Mouse (Mus musculus): ENCODE measurements around the gene Zfp318. TPM values are rescaled to one million over a fixed set of nuclear protein-coding genes. Genes with fewer than 3 reads are reported as not detected.

The Zfp318 gene
- polyA plus RNA-seq, 2 experiments from 2014 or later: 5.4 TPM

- no peak for ATAC-seq
These were observed 69.2 kb downstream of the Zfp318 start for GRCm38 (mm10) chr17:46452683-46453082.

- no peak for ATAC-seq
These were observed 69.9 kb downstream of the Zfp318 start for GRCm38 (mm10) chr17:46453302-46453948.

GRCm38 (mm10) chr17:46453970-46454411 lies 70.5 kb downstream of the Zfp318 start:
- no peak for ATAC-seq

GRCm38 (mm10) chr17:46454539-46454938 lies 71.0 kb downstream of the Zfp318 start:
- no peak for ATAC-seq

GRCm38 (mm10) chr17:46455110-46455691 lies 71.7 kb downstream of the Zfp318 start:
- no peak for ATAC-seq

GRCm38 (mm10) chr17:46457791-46458190 lies 74.3 kb downstream of the Zfp318 start:
- ATAC-seq: no peak

GRCm38 (mm10) chr17:46458439-46458838 lies 74.9 kb downstream of the Zfp318 start:
- no peak for ATAC-seq

- ATAC-seq: no peak
These were observed 77.1 kb downstream of the Zfp318 start for GRCm38 (mm10) chr17:46460673-46461072.

- ATAC-seq: no peak
These were observed 77.8 kb downstream of the Zfp318 start for GRCm38 (mm10) chr17:46461347-46461746.

GRCm38 (mm10) chr17:46462226-46462625 lies 78.7 kb downstream of the Zfp318 start:
- ATAC-seq: no peak

- ATAC-seq: no peak
These were observed 84.3 kb downstream of the Zfp318 start for GRCm38 (mm10) chr17:46467830-46468229.

Other genes with a start within 250 kb of the Zfp318 start
- 1 to 10 TPM; 1.5 TPM for gene Rsph9, start 239.5 kb upstream of the Zfp318 start, polyA plus RNA-seq (2017; shearing (Covaris generic))
- gene Mad2l1bp, start 230.2 kb upstream of the Zfp318 start, polyA plus RNA-seq (2017; shearing (Covaris generic)): 10 to 100 TPM; 59.6 to 59.9 TPM
- gene Gtpbp2, start 222.7 kb upstream of the Zfp318 start, polyA plus RNA-seq (2017; shearing (Covaris generic)): 10 to 100 TPM; 39.6 to 55.7 TPM
- gene Polh, start 181.1 kb upstream of the Zfp318 start, polyA plus RNA-seq (2017; shearing (Covaris generic)): 1 to 10 TPM; 8.3 to 10.0 TPM
- gene Xpo5, start 180.9 kb upstream of the Zfp318 start, polyA plus RNA-seq (2017; shearing (Covaris generic)): 10 to 100 TPM; 21.3 to 29.8 TPM
- gene Polr1c, start 135.7 kb upstream of the Zfp318 start, polyA plus RNA-seq (2017; shearing (Covaris generic)): 100 to 1,000 TPM in 1 of 2 experiments, 10 to 100 TPM in 1; 86.1 to 118 TPM
- gene Yipf3, start 135.7 kb upstream of the Zfp318 start, polyA plus RNA-seq (2017; shearing (Covaris generic)): 10 to 100 TPM; 56.0 to 56.2 TPM
- gene Lrrc73, start 130.2 kb upstream of the Zfp318 start, polyA plus RNA-seq (2017; shearing (Covaris generic)): under 1 TPM in 1 of 2 experiments, not detected in 1; 0.42 TPM
- gene Tjap1, start 100.7 kb upstream of the Zfp318 start, polyA plus RNA-seq (2017; shearing (Covaris generic)): 10 to 100 TPM; 22.5 to 24.1 TPM
- gene Dlk2, start 86.3 kb upstream of the Zfp318 start, polyA plus RNA-seq (2017; shearing (Covaris generic)): not detected
- gene Abcc10, start 55.4 kb upstream of the Zfp318 start, polyA plus RNA-seq (2017; shearing (Covaris generic)): 1 to 10 TPM; 2.4 to 4.3 TPM
- gene Crip3, start 45.2 kb downstream of the Zfp318 start, polyA plus RNA-seq (2017; shearing (Covaris generic)): not detected
- gene Slc22a7, start 54.7 kb downstream of the Zfp318 start, polyA plus RNA-seq (2017; shearing (Covaris generic)): not detected
- 1 to 10 TPM in 1 of 2 experiments, under 1 TPM in 1; 0.49 to 1.5 TPM for gene Ttbk1, start 103.9 kb downstream of the Zfp318 start, polyA plus RNA-seq (2017; shearing (Covaris generic))
- gene Dnph1, start 113.0 kb downstream of the Zfp318 start, polyA plus RNA-seq (2017; shearing (Covaris generic)): 10 to 100 TPM; 11.1 to 13.4 TPM
- 1 to 10 TPM; 2.7 to 3.5 TPM for gene Cul9, start 162.7 kb downstream of the Zfp318 start, polyA plus RNA-seq (2017; shearing (Covaris generic))
- gene Srf, start 172.4 kb downstream of the Zfp318 start, polyA plus RNA-seq (2017; shearing (Covaris generic)): 10 to 100 TPM in 1 of 2 experiments, 1 to 10 TPM in 1; 6.3 to 10.9 TPM
- under 1 TPM in 1 of 2 experiments, not detected in 1; 0.22 TPM for gene Ptk7, start 245.8 kb downstream of the Zfp318 start, polyA plus RNA-seq (2017; shearing (Covaris generic))

All from activated CD4-positive, CD25-positive, alpha-beta regulatory T cell, adult 4 months (primary cell).